Mouse (Mus musculus): ENCODE data around the gene Rnf11. TPM values are rescaled to one million over a fixed set of nuclear protein-coding genes. Genes with fewer than 3 reads are reported as not detected.

The Rnf11 gene
- polyA plus RNA-seq, 1 experiment from 2014 or later: 43.3 TPM

- no peaks in the 10 kb centered on the region for H3K27me3 ChIP-seq
- H3K27ac ChIP-seq: no peak overlapping the region
- H3K9me3 ChIP-seq: no peaks in the 10 kb centered on the region
- H3K4me2 ChIP-seq: peak overlapping the region; percentile 68
- ATAC-seq (ENCODE audit: borderline replicate concordance, extremely low read depth, low FRiP score, low TSS enrichment): no peak
- 38% methylated on average over 2 of the region's 2 CpGs for WGBS
- H3K4me1 ChIP-seq: peaks cover 8% of the 10 kb centered on the region; the same call in 1 of the 2 replicates
- peak overlapping the region; percentile 97 for H3K4me3 ChIP-seq
- H3K36me3 ChIP-seq: no peaks in the 10 kb centered on the region
- peak overlapping the region; percentile 99; the same call in 1 of the 2 replicates for H3K9ac ChIP-seq
These were observed 9.4 kb downstream of the Rnf11 start for GRCm38 (mm10) chr4:109475078-109475477.

- WGBS: 94% methylated on average over 3 of the region's 3 CpGs
- no peak for ATAC-seq (ENCODE audit: borderline replicate concordance, extremely low read depth, low FRiP score, low TSS enrichment)
- H3K9ac ChIP-seq: no peak overlapping the region
- no peak overlapping the region for H3K27ac ChIP-seq
- H3K27me3 ChIP-seq: no peaks in the 10 kb centered on the region
- no peaks in the 10 kb centered on the region for H3K36me3 ChIP-seq
- no peak overlapping the region for H3K4me3 ChIP-seq
- no peaks in the 10 kb centered on the region for H3K9me3 ChIP-seq
- H3K4me2 ChIP-seq: no peak overlapping the region
- peaks cover 8% of the 10 kb centered on the region; the same call in 1 of the 2 replicates for H3K4me1 ChIP-seq
These were observed 12.0 kb downstream of the Rnf11 start for GRCm38 (mm10) chr4:109472566-109472965.

- Histone ChIP-seq H3K27me3 (no peaks in the 10 kb centered on the region), H3K36me3 (no peaks in the 10 kb centered on the region), H3K4me2 (no peak overlapping the region), H3K9me3 (no peaks in the 10 kb centered on the region), H3K4me3 (no peak overlapping the region), H3K4me1 (peaks cover 8% of the 10 kb centered on the region; the same call in 1 of the 2 replicates), H3K27ac (no peak overlapping the region), H3K9ac (no peak overlapping the region)
- ATAC-seq (ENCODE audit: borderline replicate concordance, extremely low read depth, low FRiP score, low TSS enrichment): no peak
These were observed 12.9 kb downstream of the Rnf11 start for GRCm38 (mm10) chr4:109471606-109472005.

DNA sequence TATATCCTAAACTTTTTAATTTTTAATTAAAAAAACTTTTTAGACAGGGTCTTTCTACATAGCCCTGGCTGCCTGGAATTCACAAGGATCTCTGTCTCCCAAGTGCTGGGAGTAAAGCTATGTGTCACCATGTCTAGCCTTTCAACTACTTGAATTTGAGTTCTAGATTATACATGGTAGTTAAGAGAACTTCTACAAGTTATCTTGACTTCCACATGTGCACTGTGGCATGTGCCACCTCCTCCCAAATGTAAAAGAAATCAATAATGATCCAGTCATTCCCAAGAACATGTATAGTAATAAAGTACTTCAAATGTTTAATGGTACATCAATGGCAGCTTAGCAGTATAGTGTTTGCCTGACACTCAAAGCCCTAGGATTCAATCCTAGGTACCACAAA lies 16.8 kb downstream of the Rnf11 start:
- Histone ChIP-seq H3K9ac (no peak overlapping the region), H3K4me2 (no peak overlapping the region), H3K4me3 (no peak overlapping the region), H3K27ac (no peak overlapping the region), H3K4me1 (no peaks in the 10 kb centered on the region), H3K36me3 (no peaks in the 10 kb centered on the region), H3K27me3 (no peaks in the 10 kb centered on the region), H3K9me3 (no peaks in the 10 kb centered on the region)
- ATAC-seq (ENCODE audit: borderline replicate concordance, extremely low read depth, low FRiP score, low TSS enrichment): no peak

GRCm38 (mm10) chr4:109463892-109464291 lies 20.6 kb downstream of the Rnf11 start:
- ATAC-seq (ENCODE audit: borderline replicate concordance, extremely low read depth, low FRiP score, low TSS enrichment): no peak
- Histone ChIP-seq H3K9ac (no peak overlapping the region), H3K4me2 (no peak overlapping the region), H3K27ac (no peak overlapping the region), H3K36me3 (no peaks in the 10 kb centered on the region), H3K4me3 (no peak overlapping the region), H3K4me1 (peaks cover 13% of the 10 kb centered on the region), H3K27me3 (no peaks in the 10 kb centered on the region), H3K9me3 (no peaks in the 10 kb centered on the region)

DNA sequence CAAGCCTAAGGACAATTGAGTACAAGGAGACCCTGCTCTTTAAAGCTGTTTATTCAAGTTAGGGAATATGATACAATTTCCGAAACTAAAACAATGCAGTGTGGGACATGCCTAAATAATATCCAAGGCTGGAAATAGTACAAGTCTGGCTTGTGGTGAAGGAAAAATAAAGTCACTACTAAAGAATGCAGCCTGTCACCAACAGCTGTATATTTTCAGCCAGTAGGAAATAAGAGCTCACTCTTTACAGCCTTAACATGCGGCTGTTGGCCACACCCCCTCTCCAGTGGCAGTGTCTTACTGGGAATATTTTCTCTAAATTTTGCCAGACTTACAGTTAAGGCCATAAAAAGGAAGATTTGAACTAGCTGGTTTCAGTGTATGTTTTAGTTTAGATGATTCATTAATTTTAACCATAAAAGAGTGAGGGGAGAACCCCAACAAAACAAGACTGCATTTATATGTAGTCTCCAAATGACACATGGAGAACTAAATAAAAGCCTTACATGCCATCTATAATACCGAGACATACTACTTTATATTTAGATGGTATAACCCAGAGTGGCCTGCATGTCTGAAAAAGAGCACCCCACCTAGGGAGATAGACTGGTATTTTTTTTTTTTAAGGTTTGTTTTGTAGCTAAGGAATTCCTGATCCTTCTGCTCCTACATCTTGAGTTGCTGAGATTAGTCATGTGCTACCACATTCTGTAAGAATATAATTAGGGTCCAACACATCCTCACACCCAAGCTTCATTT lies 23.9 kb downstream of the Rnf11 start:
- H3K4me3 ChIP-seq: no peak overlapping the region
- H3K36me3 ChIP-seq: 0 out of 2 replicates have a peak, but pooled peaks cover 2% of the 10 kb centered on the region
- H3K4me2 ChIP-seq: peak overlapping the region; percentile 31
- H3K4me1 ChIP-seq: peaks cover 13% of the 10 kb centered on the region
- H3K27me3 ChIP-seq: no peaks in the 10 kb centered on the region
- no peaks in the 10 kb centered on the region for H3K9me3 ChIP-seq
- H3K9ac ChIP-seq: no peak overlapping the region
- WGBS: 29% methylated on average over 3 of the region's 3 CpGs
- peak; percentile 98 for ATAC-seq (ENCODE audit: borderline replicate concordance, extremely low read depth, low FRiP score, low TSS enrichment)
- peak overlapping the region; percentile 95 for H3K27ac ChIP-seq

DNA sequence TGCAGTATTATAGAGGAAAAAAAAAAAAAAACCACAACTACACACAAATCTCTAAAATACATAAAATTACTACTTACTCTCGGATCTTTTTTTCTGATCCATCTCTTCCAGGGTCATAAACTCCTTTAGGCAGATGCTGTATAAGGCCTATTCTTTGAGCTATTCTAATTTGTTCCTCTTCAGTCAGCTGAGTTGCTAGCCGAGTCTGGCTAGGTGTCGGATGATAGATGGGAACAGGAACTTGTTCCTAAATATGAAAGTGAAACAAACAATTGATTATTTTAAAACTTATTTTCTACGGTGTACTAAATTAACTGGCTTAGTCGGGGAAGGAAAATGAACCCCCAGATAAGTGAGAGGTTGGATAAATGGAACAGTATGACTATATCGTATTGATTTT lies 27.7 kb downstream of the Rnf11 start:
- 75% methylated on average over 6 of the region's 6 CpGs for WGBS
- Histone ChIP-seq H3K27ac (no peak overlapping the region), H3K4me1 (peaks cover 13% of the 10 kb centered on the region), H3K27me3 (no peaks in the 10 kb centered on the region), H3K9ac (no peak overlapping the region), H3K4me3 (no peak overlapping the region), H3K9me3 (no peaks in the 10 kb centered on the region), H3K4me2 (no peak overlapping the region), H3K36me3 (peaks cover 16% of the 10 kb centered on the region; the same call in 1 of the 2 replicates)
- no peak for ATAC-seq (ENCODE audit: borderline replicate concordance, extremely low read depth, low FRiP score, low TSS enrichment)

DNA sequence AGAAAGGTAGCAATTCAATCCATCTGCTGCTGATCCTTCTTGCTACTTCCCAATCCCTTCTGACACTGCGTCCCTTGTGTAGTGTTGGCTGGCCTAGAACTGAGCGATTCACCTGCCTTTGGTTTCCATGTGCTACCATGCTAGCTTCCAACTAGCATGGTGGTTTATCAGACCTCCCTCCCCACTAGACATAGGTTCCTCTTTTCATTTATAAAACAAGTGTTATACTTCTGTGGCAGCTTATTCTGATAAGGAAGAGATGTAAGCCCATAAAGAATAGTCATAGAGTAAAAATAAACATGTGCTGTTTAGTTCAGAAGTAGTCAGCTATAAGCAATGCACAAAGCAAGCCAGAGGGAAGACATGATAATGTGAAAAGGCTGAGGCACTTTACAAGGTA lies 36.0 kb downstream of the Rnf11 start:
- Histone ChIP-seq H3K36me3 (peaks cover 14% of the 10 kb centered on the region; the same call in 1 of the 2 replicates), H3K9me3 (no peaks in the 10 kb centered on the region), H3K4me3 (no peak overlapping the region), H3K4me2 (no peak overlapping the region), H3K9ac (no peak overlapping the region), H3K4me1 (no peaks in the 10 kb centered on the region), H3K27me3 (no peaks in the 10 kb centered on the region), H3K27ac (no peak overlapping the region)
- 97% methylated on average over 2 of the region's 2 CpGs for WGBS
- ATAC-seq (ENCODE audit: borderline replicate concordance, extremely low read depth, low FRiP score, low TSS enrichment): no peak

- Histone ChIP-seq H3K9ac (no peak overlapping the region), H3K4me1 (no peaks in the 10 kb centered on the region), H3K9me3 (no peaks in the 10 kb centered on the region), H3K27me3 (no peaks in the 10 kb centered on the region), H3K27ac (no peak overlapping the region), H3K4me3 (no peak overlapping the region), H3K4me2 (no peak overlapping the region), H3K36me3 (0 out of 2 replicates have a peak, but pooled peaks cover 10% of the 10 kb centered on the region)
- WGBS: 71% methylated on average over 1 of the region's 1 CpGs
- no peak for ATAC-seq (ENCODE audit: borderline replicate concordance, extremely low read depth, low FRiP score, low TSS enrichment)
These were observed 38.6 kb downstream of the Rnf11 start for GRCm38 (mm10) chr4:109445956-109446355.

GRCm38 (mm10) chr4:109445397-109445796 lies 39.1 kb downstream of the Rnf11 start:
- Histone ChIP-seq H3K4me2 (no peak overlapping the region), H3K9me3 (no peaks in the 10 kb centered on the region), H3K4me3 (no peak overlapping the region), H3K4me1 (no peaks in the 10 kb centered on the region), H3K9ac (no peak overlapping the region), H3K36me3 (0 out of 2 replicates have a peak, but pooled peaks cover 10% of the 10 kb centered on the region), H3K27ac (no peak overlapping the region), H3K27me3 (no peaks in the 10 kb centered on the region)
- peak; percentile 77; the same call in 1 of the 2 replicates for ATAC-seq (ENCODE audit: borderline replicate concordance, extremely low read depth, low FRiP score, low TSS enrichment)
- WGBS: 42% methylated on average over 2 of the region's 2 CpGs

DNA sequence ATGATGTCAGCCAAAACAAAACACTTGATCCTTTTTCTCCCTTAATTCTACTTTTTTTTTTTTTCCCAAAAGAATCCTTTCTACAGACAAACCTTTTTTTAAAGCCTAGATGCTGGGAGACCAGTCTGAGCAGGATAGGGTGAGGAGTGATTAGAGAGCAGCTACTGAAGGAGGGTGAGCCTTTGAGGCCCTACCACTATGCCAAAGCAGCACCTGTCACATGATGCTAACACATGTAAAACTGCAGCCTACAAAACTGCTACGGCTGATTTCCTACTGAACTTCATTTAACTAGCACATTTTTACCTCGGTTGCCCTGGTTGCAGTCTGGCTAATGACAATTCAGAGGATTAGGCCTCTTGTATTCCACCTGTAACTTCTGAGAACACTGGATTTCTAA lies 39.6 kb downstream of the Rnf11 start:
- Histone ChIP-seq H3K9me3 (no peaks in the 10 kb centered on the region), H3K9ac (no peak overlapping the region), H3K27me3 (no peaks in the 10 kb centered on the region), H3K4me1 (no peaks in the 10 kb centered on the region), H3K36me3 (0 out of 2 replicates have a peak, but pooled peaks cover 10% of the 10 kb centered on the region), H3K27ac (no peak overlapping the region), H3K4me2 (no peak overlapping the region), H3K4me3 (no peak overlapping the region)
- no peak for ATAC-seq (ENCODE audit: borderline replicate concordance, extremely low read depth, low FRiP score, low TSS enrichment)
- WGBS: 80% methylated on average over 2 of the region's 2 CpGs

GRCm38 (mm10) chr4:109444471-109444870 lies 40.1 kb downstream of the Rnf11 start:
- 0 out of 2 replicates have a peak, but pooled peaks cover 10% of the 10 kb centered on the region for H3K36me3 ChIP-seq
- no peaks in the 10 kb centered on the region for H3K27me3 ChIP-seq
- H3K9ac ChIP-seq: no peak overlapping the region
- no peak for ATAC-seq (ENCODE audit: borderline replicate concordance, extremely low read depth, low FRiP score, low TSS enrichment)
- no peaks in the 10 kb centered on the region for H3K9me3 ChIP-seq
- no peak overlapping the region for H3K4me2 ChIP-seq
- H3K27ac ChIP-seq: no peak overlapping the region
- H3K4me3 ChIP-seq: no peak overlapping the region
- 69% methylated on average over 6 of the region's 6 CpGs for WGBS
- H3K4me1 ChIP-seq: no peaks in the 10 kb centered on the region

All from lung, embryonic 15.5 days (tissue).